Mouse (Mus musculus) liver, adult 2 months (tissue): ENCODE measurements around the gene Hsd17b11. TPM values are rescaled to one million over a fixed set of nuclear protein-coding genes. Genes with fewer than 3 reads are reported as not detected.
A peak's percentile ranks its signal among the peaks of the same experiment; 100 is the strongest.

ENCODE experiments used
- DNase-seq: peaks from one replicate; pipeline ENCODE4 v3.0.0-alpha.2; 2011; ENCODE audit warnings: low read depth, low spot score; ENCODE audit errors: extremely low read depth
- H3K27ac ChIP-seq: fragments of 200-500 bp; replicated peaks from 2 replicates; pipeline ENCODE4 v1.5.1; 2012; ENCODE audit warnings: low read depth, mild to moderate bottlenecking, control low read depth, inconsistent platforms, low read length; ENCODE audit not compliant: insufficient read depth
- H3K27me3 ChIP-seq: fragments of 200-500 bp; 2 replicates; pipeline ENCODE4 v1.6.1; 2012; ENCODE audit warnings: mild to moderate bottlenecking, moderate library complexity, low read length, inconsistent platforms; ENCODE audit not compliant: control insufficient read depth, insufficient read depth
- H3K36me3 ChIP-seq: fragments of 200-500 bp; 2 replicates; pipeline ENCODE4 v1.6.1; 2012; ENCODE audit warnings: low read length, inconsistent platforms; ENCODE audit not compliant: control insufficient read depth, insufficient read depth
- H3K4me1 ChIP-seq: fragments of 200-500 bp; 2 replicates; pipeline ENCODE4 v1.6.1; 2011; ENCODE audit warnings: low read length; ENCODE audit not compliant: control insufficient read depth, insufficient read depth
- H3K4me3 ChIP-seq: fragments of 200-500 bp; 2 replicates; pipeline ENCODE4 v1.5.1; 2011; ENCODE audit warnings: low read depth, mild to moderate bottlenecking, control low read depth, low read length, moderate library complexity; ENCODE audit not compliant: insufficient read depth
- H3K79me2 ChIP-seq: fragments of 200-500 bp; 2 replicates; pipeline ENCODE4 v1.6.1; 2012; ENCODE audit warnings: inconsistent platforms, mild to moderate bottlenecking, low read length, moderate library complexity; ENCODE audit not compliant: control insufficient read depth, insufficient read depth
- H3K9ac ChIP-seq: fragments of 200-500 bp; 2 replicates; pipeline ENCODE4 v1.6.1; 2012; ENCODE audit warnings: low read depth, mild to moderate bottlenecking, control low read depth, inconsistent platforms, low read length
- CTCF ChIP-seq: fragments of 200-500 bp; IDR thresholded peaks from 2 replicates; pipeline ENCODE4 v1.5.1; 2011; ENCODE audit warnings: low read depth, low read length, control low read depth
- POLR2A ChIP-seq: fragments of 200-500 bp; IDR thresholded peaks from 2 replicates; pipeline ENCODE4 v1.6.1; 2011; ENCODE audit warnings: low read length, control low read depth; ENCODE audit not compliant: insufficient read depth; ENCODE audit errors: extremely low read depth
- WGBS: fragments of 180-500 bp; shearing (Covaris S2); methylation state at CpG from one replicate; pipeline ENCODE4 v1.1.7; 2018; 5-methylcytosine and 5-hydroxymethylcytosine counted together
- polyA plus RNA-seq: library from polyadenylated mRNA; depleted of rRNA; stranded (reverse); fragments of >200 nt; gene quantifications from 2 replicates; pipeline ENCODE4 v1.2.3, GENCODE M21; 2012
- total RNA-seq: library from RNA; depleted of rRNA; stranded (reverse); fragments of >200 nt; gene quantifications from 2 replicates; pipeline ENCODE4 v1.2.3, GENCODE M21; 2014

Gene Hsd17b11
- total and polyA plus RNA-seq, 2 experiments: 78.8 to 154 TPM

DNA sequence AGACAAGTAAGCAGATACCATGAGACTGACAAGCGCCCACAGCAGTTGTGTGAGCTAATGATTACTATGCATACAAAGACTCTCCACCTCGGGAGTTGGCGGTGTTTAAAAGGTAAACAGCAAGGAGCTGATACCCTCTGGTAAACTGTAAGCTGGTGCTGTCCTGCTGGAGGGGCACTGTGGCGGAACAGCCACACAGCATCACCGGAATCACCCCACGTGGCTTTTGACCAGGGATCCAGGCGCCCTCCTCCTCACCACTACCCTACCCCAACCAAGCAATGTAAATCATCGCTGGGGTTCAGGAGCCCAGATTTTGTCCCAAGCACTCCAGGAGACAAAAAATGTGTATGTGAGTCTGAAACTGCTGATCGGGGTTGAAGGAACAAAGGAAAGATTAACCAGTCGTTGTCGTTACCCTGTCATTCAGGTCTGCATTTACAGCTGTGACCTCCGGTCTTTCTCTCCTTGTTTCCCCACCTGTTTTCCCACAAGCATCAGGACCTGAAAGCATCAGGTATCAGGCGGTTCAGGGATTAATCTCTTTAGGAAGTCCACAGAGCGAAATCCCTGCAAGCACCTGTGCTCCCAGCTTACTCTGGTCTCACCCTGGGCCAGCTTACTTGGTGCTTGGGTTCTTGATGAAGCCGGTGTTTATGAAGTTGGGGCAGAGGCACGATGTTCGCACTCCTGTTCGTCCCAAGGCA is 19.0 kb downstream of the Hsd17b11 start:
- no peak overlapping the region for H3K9ac ChIP-seq
- no peak overlapping the region for H3K4me3 ChIP-seq
- peaks cover 38% of the 10 kb centered on the region for H3K36me3 ChIP-seq
- H3K79me2 ChIP-seq: no peaks in the 10 kb centered on the region
- TF ChIP-seq CTCF (no peak), POLR2A (no peak)
- DNase-seq: no peak
- H3K27ac ChIP-seq: no peak overlapping the region
- H3K27me3 ChIP-seq: no peaks in the 10 kb centered on the region
- peaks cover 6% of the 10 kb centered on the region; the same call in 1 of the 2 replicates for H3K4me1 ChIP-seq
- WGBS: 67% methylated on average over 18 of the region's 18 CpGs

DNA sequence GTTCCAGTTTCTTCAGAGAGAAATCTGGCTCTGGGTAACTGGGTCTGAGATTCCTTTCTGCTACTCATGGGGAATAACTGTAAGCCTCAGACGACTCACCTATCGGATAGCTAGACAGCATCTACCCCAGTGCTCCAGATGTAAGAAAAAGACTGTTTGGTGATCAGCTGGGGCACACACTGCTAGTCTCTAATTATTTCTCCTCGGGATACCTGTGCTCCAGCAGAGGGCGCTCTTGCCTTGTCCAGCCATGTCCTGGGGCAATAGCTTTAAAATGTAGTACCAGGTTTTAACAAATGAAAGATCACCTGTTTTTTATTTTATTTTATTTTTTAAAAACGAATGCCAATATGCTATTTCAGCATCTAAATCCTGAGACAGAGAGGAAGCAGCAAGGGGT is 22.0 kb downstream of the Hsd17b11 start:
- Histone ChIP-seq H3K9ac (peak overlapping the region; percentile 75), H3K79me2 (no peaks in the 10 kb centered on the region), H3K4me1 (peaks cover 6% of the 10 kb centered on the region; the same call in 1 of the 2 replicates), H3K27ac (peak overlapping the region; percentile 71), H3K27me3 (no peaks in the 10 kb centered on the region), H3K4me3 (0 out of 2 replicates have a peak overlapping the region, but pooled peaks have one; percentile 17), H3K36me3 (peaks cover 21% of the 10 kb centered on the region)
- DNase-seq: peak; percentile 70
- no peak for TF ChIP-seq POLR2A
- TF ChIP-seq CTCF: peak; percentile 93
- WGBS: 4% methylated on average over 5 of the region's 5 CpGs

DNA sequence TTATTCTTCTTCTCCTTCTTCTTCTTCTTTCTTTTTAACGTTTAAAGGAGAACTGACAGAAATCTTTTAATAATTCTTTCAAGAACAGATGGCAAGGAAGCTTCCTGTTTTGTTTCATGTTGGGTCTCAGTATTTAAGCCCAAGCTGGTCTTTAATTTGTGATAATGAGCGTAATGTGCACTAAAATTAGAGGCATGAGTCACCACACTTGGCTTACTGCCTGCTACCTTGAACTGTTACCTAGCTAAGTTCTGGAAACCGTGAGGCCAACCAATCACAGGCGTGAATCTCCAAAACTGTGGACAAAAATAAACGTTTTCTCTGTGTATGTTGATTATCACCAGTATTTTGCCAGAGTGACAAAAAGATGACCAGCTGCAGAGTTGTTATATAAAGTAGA is 23.0 kb downstream of the Hsd17b11 start:
- Histone ChIP-seq H3K79me2 (no peaks in the 10 kb centered on the region), H3K4me3 (no peak overlapping the region), H3K4me1 (peaks cover 6% of the 10 kb centered on the region; the same call in 1 of the 2 replicates), H3K27me3 (no peaks in the 10 kb centered on the region), H3K36me3 (peaks cover 14% of the 10 kb centered on the region), H3K27ac (peak overlapping the region; percentile 81), H3K9ac (peak overlapping the region; percentile 68)
- WGBS: 13% methylated on average over 5 of the region's 5 CpGs
- DNase-seq: peak; percentile 93
- no peak for TF ChIP-seq CTCF
- TF ChIP-seq POLR2A: no peak

DNA sequence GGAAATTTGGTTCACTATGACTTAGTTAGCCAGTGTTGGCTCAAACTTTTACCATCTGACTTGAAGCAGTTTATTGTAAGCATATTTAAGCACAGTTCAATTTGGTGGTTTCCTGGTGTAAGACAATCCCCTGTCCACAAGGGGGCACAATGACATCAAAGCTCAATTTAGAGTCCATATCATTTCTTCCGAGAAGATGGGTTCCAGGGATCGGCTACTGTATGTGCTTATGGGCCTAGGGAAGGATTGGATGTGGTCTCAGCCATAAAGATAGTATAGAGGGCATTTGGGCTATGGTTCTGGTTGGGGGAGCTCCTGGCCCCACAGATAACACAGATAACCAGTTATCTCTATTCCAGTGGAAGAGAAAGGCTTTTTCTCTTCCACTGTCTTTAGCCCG is 26.5 kb downstream of the Hsd17b11 start:
- Histone ChIP-seq H3K27me3 (no peaks in the 10 kb centered on the region), H3K4me3 (no peak overlapping the region), H3K36me3 (peaks cover 18% of the 10 kb centered on the region), H3K27ac (no peak overlapping the region), H3K4me1 (peaks cover 6% of the 10 kb centered on the region; the same call in 1 of the 2 replicates), H3K79me2 (no peaks in the 10 kb centered on the region), H3K9ac (no peak overlapping the region)
- peak; percentile 49 for DNase-seq
- 51% methylated on average over 3 of the region's 3 CpGs for WGBS
- no peak for TF ChIP-seq POLR2A
- peak; percentile 38 for TF ChIP-seq CTCF

DNA sequence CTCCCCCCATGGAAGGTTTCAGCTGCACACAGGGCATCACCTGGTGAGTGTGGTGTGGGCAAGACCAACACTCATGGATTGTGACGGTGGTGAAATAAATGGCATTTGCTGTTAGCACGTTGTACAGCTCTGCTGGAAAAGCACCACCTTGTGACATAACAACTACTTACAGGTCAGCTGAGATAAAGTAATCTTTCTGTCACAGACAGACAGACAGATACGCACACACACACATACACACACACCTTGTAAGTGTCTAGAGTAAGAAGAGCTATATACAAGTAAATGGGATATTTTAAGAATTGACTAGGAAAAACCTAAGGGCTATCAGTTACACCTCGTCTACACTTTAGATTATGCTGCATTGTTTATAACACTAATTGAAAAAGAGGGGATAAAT is 27.1 kb downstream of the Hsd17b11 start:
- Histone ChIP-seq H3K9ac (no peak overlapping the region), H3K27ac (no peak overlapping the region), H3K4me1 (peaks cover 6% of the 10 kb centered on the region; the same call in 1 of the 2 replicates), H3K36me3 (peaks cover 21% of the 10 kb centered on the region), H3K4me3 (no peak overlapping the region), H3K27me3 (no peaks in the 10 kb centered on the region), H3K79me2 (no peaks in the 10 kb centered on the region)
- WGBS: 91% methylated on average over 4 of the region's 4 CpGs
- DNase-seq: no peak
- TF ChIP-seq CTCF (no peak), POLR2A (no peak)

DNA sequence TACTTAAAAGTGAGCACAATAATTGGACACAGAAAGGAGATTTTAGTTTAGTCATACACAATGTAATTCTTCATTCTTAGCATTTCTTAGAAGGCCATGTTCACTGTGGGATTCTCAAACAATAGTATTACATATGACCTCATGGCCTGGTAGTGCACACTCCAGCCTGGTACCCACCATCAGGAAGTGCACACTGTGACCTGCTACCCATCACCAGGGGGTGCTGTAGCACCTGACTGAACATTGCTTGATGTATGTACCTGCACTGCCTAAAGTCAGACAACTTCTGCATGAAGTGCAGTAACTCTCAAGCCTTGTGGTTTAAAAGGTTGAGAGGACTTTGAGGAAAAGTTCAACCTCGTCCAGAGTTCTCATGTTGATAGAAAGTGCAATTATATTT is 28.1 kb downstream of the Hsd17b11 start:
- Histone ChIP-seq H3K36me3 (peaks cover 25% of the 10 kb centered on the region), H3K27ac (no peak overlapping the region), H3K79me2 (no peaks in the 10 kb centered on the region), H3K4me3 (no peak overlapping the region), H3K9ac (no peak overlapping the region), H3K4me1 (no peaks in the 10 kb centered on the region; the same call in 1 of the 2 replicates), H3K27me3 (no peaks in the 10 kb centered on the region)
- DNase-seq: no peak
- peak; percentile 60 for TF ChIP-seq CTCF
- TF ChIP-seq POLR2A: no peak
- 76% methylated on average over 1 of the region's 1 CpGs for WGBS
